Mouse (Mus musculus) adrenal gland, adult 2 months (tissue): Measurements from ENCODE around the gene Ptpn13. TPM values are rescaled to one million over a fixed set of nuclear protein-coding genes. Genes with fewer than 3 reads are reported as not detected.

ENCODE experiments used
- DNase-seq: peaks from one replicate; pipeline ENCODE4 v3.0.0; 2021
- polyA plus RNA-seq: library from polyadenylated mRNA; depleted of rRNA; stranded (reverse); fragments of >200 nt; gene quantifications from 2 replicates; pipeline ENCODE4 v1.2.3, GENCODE M21; 2012
- total RNA-seq, 2 experiments: library from RNA; stranded (reverse); gene quantifications; 2 replicates each; pipeline ENCODE4 v1.2.3; 2021

Gene Ptpn13
- total and polyA plus RNA-seq, 3 experiments: 3.6 to 32.8 (median 21.4) TPM

- DNase-seq: peak; percentile 81
Observed at GRCm38 (mm10) chr5:103518797-103519468, 93.9 kb downstream of the Ptpn13 start.

GRCm38 (mm10) chr5:103522371-103522770 is 97.4 kb downstream of the Ptpn13 start:
- no peak for DNase-seq

GRCm38 (mm10) chr5:103526668-103527436 is 101.9 kb downstream of the Ptpn13 start:
- peak; percentile 60 for DNase-seq

GRCm38 (mm10) chr5:103527437-103527718 is 102.4 kb downstream of the Ptpn13 start:
- DNase-seq: no peak

GRCm38 (mm10) chr5:103530214-103530613 is 105.2 kb downstream of the Ptpn13 start:
- no peak for DNase-seq

GRCm38 (mm10) chr5:103532841-103533390 is 107.9 kb downstream of the Ptpn13 start:
- no peak for DNase-seq

GRCm38 (mm10) chr5:103534454-103534853 is 109.5 kb downstream of the Ptpn13 start:
- no peak for DNase-seq

GRCm38 (mm10) chr5:103537429-103537828 is 112.4 kb downstream of the Ptpn13 start:
- DNase-seq: no peak

- DNase-seq: no peak
Observed at GRCm38 (mm10) chr5:103540612-103541011, 115.6 kb downstream of the Ptpn13 start.

- DNase-seq: no peak
Observed at GRCm38 (mm10) chr5:103541136-103541535, 116.1 kb downstream of the Ptpn13 start.

GRCm38 (mm10) chr5:103541542-103541941 is 116.5 kb downstream of the Ptpn13 start:
- no peak for DNase-seq

GRCm38 (mm10) chr5:103545381-103546000 is 120.5 kb downstream of the Ptpn13 start:
- DNase-seq: no peak

- DNase-seq: peak; percentile 12
Observed at GRCm38 (mm10) chr5:103554769-103555168, 129.8 kb downstream of the Ptpn13 start.

GRCm38 (mm10) chr5:103560546-103560945 is 135.6 kb downstream of the Ptpn13 start:
- no peak for DNase-seq

GRCm38 (mm10) chr5:103568034-103568433 is 143.0 kb downstream of the Ptpn13 start:
- DNase-seq: no peak

GRCm38 (mm10) chr5:103569446-103569845 is 144.5 kb downstream of the Ptpn13 start:
- DNase-seq: peak; percentile 52

- peak; percentile 14 for DNase-seq
Observed at GRCm38 (mm10) chr5:103579680-103580420, 154.9 kb downstream of the Ptpn13 start.

GRCm38 (mm10) chr5:103587219-103587618 is 162.2 kb downstream of the Ptpn13 start:
- DNase-seq: peak; percentile 45

GRCm38 (mm10) chr5:103591846-103592245 is 166.9 kb downstream of the Ptpn13 start:
- DNase-seq: no peak

GRCm38 (mm10) chr5:103592706-103593105 is 167.7 kb downstream of the Ptpn13 start:
- DNase-seq: no peak

GRCm38 (mm10) chr5:103593575-103593974 is 168.6 kb downstream of the Ptpn13 start:
- DNase-seq: no peak
